Mouse (Mus musculus): ENCODE measurements around the gene Usp27x.

Usp27x gene

GRCm38 (mm10) chrX:7375716-7376480, at the start of gene Usp27x:
Gene Usp27x, minus strand, starts transcription at chrX:7375830.
- DNase-seq, result peak; percentile 53

GRCm38 (mm10) chrX:7422691-7423111, 47.1 kb upstream of the Usp27x start:
- DNase-seq, result peak; percentile 72

GRCm38 (mm10) chrX:7422166-7422565, 46.5 kb upstream of the Usp27x start:
- no peak for DNase-seq

GRCm38 (mm10) chrX:7421016-7421415, 45.4 kb upstream of the Usp27x start:
- DNase-seq, result peak; percentile 57

- no peak for DNase-seq
Measured at GRCm38 (mm10) chrX:7416178-7416871, 40.7 kb upstream of the Usp27x start.

GRCm38 (mm10) chrX:7415308-7415707, 39.7 kb upstream of the Usp27x start:
- no peak for DNase-seq

- no peak for DNase-seq
Measured at GRCm38 (mm10) chrX:7412239-7413033, 36.8 kb upstream of the Usp27x start.

- DNase-seq, result no peak
Measured at GRCm38 (mm10) chrX:7376586-7376985, 956 bp upstream of the Usp27x start.

GRCm38 (mm10) chrX:7375322-7375715, 311 bp downstream of the Usp27x start:
- no peak for DNase-seq

- peak; percentile 2 for DNase-seq
Measured at GRCm38 (mm10) chrX:7325455-7325854, 50.2 kb downstream of the Usp27x start.

GRCm38 (mm10) chrX:7322288-7322687, 53.3 kb downstream of the Usp27x start:
- DNase-seq, result peak; percentile 49

All from thymus, postnatal 25 days (tissue).